Mouse (Mus musculus): ENCODE results near the gene Gon7.

Gene Gon7

DNA sequence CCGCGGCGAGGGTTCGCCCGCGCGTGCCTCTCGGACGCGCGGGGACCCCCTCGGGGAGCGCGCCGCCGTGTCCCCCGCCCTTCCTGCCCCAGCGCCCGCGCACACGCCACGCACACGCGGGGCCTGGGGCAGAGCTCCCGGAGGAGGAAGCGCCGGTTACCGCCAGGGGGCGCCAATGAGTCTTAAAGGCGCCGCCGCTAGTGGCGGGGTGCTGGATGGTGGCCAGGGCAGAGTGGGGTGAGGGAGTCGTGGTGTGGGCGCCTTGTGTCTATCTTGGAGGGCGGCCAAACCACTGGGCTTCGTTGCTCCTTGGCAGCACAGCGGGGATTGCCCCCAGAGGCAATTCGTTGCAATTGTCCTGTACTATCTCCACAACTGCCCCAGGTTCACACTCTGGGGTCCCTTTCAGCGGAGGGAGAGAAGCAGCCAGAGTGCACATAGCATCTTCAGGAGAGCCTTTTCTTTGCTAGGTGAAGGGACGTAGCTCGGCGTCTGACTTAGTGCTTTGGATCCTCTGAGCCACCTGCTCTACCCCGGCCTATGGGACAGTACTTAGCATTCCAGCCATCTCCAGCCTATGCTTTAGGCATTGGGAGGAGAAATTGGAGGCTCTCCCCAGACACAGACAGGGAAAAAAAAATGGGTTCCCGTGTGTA lies 52.3 kb downstream of the Gon7 start:
- DNase-seq = peak; percentile 95 to 96

DNA sequence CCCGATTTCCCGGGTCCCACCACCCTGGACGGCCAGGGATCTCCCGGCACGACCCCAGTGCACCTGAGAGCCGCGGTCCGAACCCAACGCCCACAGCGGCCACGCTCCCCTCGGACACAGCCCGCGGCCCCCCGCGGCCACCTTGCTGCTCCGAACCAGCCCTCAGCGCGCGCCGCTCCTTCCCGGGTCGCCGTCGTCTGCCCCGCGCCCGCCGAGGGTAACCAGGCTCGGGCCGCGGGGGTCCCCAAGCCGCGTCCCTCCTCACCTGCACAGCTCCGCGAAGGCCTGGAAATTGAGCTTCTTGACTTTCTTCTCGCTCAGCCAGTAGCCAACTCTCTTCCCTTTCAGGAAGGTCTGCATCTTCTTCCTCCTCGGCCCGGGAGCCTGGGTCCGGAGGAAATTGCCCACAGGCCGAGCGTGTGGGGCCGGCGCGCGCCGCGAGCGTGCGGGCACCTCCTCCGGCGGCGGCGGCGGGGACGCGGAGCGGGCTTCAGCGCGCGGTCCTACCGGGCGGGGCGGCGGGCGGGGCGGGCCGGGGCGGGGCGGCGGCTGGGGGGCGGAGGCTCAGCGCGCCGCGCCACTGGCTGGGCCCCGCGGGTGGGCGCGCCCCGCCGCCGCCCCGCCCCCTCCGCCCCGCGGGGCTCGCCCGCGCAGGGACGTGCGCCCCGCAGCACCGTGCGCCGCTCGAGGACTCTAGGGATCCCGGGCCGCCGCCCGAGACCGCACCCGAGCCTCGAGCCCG lies 53.0 kb downstream of the Gon7 start, which contains the start of gene Itpk1:
Gene Itpk1, minus strand, starts transcription at position 474 of the 742 bp plus-strand sequence.
- DNase-seq = peak; percentile 51 to 58

DNA sequence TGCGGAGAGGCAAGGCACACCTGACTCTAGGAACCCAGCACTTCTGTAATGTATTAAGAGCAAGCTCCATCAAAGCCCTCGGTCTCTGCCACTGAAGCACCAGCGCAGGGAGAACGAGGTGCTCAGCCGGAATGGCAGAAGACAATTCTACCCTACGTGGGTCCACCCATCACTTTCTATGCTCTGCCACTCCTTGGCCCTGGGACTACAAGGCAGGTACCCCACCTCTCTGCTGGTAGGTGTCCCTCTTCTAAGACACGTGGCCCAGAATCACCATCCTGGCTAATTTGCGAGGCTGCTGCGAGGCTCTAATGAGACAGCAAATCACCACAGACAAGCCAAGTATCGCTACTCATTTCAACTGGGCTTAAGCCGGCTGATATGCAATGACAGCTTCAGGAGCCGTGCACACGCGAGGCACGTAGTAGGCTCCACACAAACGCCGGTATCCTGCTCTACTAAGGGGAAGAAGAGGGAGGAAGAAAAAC lies 53.6 kb downstream of the Gon7 start:
- DNase-seq = peak; percentile 26 to 35

DNA sequence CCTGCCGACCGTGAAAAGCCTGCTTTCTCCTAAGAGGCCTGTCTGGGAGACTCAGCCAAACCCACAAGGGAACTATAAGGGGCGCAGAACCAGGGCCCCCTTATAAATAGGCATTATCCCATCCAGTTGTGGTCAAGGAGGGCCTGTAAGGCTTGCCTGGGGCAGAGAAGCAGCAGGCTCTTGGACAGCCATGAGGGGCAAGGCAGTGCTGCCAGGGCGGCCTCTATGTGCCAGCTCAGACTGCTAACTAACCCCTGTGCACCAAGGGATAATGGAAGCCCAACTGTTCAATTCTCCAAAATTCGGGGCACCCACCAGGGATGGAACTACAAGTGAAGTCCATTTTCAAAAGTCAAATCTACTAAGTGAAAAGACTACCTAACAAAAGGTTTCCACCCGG lies 54.2 kb downstream of the Gon7 start:
- DNase-seq = peak in 1 of 2 experiments; percentile 22

Measured in B cell, adult 2 months (primary cell).